Mouse (Mus musculus) layer of hippocampus, adult 9-11 months (tissue): Measurements from ENCODE around the gene Crb2.

Experiments used
- DNase-seq: peaks from one replicate; pipeline ENCODE4 v3.0.0; 2022

The Crb2 gene

GRCm38 (mm10) chr2:37767080-37767547 is 8.9 kb upstream of the Crb2 start:
- peak; percentile 67 for DNase-seq

DNA sequence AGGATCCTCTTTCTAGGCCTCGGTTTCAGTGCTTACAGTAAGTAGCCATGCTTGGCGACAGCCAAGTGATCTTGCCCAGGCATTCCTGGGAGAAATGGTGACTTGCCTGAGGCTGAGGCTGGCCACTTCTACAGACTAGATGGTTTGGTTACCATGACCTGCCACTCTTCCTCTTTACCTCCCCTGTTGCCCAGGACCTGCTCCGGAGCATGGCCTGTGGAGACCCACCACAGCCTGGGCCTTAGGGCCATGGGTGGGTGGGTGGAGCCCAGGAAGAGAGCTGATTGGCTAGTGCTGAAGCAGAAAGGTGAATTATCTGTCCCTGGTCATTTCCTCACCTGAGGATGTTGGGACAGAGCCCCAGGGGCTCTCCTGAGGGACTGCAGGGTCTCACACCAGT is 8.3 kb upstream of the Crb2 start:
- no peak for DNase-seq

GRCm38 (mm10) chr2:37768903-37769302 is 7.1 kb upstream of the Crb2 start:
- DNase-seq: peak; percentile 80

GRCm38 (mm10) chr2:37769793-37770192 is 6.3 kb upstream of the Crb2 start:
- DNase-seq: no peak

DNA sequence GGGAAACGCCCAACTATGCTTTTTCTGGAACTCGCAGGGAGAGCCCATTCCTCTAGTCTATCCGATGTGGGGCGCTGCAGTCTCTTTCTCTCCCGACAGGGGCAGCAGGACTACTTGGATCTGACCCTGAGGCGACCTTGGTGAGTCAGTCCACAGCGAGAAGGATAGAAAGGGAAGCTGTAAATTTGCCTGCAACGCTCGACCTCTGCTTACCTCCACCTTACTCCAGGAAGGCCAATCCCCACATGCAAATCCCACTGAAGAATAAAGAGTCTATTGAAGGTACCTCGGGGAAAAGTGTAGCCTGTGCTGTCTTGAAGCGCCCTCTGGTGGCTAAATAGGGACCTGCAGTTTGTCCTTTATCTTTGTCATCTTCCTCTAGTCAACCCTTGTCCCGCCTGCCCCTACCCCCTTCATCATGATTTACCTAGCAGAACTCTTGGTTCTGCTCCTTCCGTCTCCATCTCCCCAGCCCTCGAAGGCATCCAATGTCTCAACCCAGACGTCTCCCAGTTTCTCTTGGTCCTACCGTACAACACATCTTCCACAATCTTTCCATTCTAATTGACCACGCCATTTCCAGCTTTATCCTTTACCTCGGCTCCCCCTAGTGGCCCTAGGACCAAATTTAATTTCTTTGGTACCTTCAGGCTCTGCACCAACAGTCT is 4.3 kb upstream of the Crb2 start:
- DNase-seq: peak; percentile 87

DNA sequence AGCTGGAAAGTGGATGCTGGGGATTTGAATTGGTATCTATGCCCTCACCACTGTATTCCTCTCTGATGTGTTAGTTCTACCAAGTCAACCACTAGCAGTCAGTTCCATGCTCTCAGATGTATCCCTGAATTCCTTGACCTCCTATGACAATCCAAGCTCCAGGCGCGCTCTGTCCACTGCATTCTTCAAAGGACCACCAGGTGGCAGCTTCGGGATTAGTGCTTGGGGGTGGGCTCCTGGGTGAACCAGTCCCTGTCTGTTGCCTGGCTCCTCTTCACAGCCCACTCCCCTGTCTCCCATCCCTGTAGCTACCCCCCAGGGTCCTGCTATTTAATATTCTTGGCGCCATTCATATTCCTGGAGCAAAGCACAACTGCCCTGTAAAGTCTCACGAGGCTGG is 1.5 kb upstream of the Crb2 start:
- no peak for DNase-seq

DNA sequence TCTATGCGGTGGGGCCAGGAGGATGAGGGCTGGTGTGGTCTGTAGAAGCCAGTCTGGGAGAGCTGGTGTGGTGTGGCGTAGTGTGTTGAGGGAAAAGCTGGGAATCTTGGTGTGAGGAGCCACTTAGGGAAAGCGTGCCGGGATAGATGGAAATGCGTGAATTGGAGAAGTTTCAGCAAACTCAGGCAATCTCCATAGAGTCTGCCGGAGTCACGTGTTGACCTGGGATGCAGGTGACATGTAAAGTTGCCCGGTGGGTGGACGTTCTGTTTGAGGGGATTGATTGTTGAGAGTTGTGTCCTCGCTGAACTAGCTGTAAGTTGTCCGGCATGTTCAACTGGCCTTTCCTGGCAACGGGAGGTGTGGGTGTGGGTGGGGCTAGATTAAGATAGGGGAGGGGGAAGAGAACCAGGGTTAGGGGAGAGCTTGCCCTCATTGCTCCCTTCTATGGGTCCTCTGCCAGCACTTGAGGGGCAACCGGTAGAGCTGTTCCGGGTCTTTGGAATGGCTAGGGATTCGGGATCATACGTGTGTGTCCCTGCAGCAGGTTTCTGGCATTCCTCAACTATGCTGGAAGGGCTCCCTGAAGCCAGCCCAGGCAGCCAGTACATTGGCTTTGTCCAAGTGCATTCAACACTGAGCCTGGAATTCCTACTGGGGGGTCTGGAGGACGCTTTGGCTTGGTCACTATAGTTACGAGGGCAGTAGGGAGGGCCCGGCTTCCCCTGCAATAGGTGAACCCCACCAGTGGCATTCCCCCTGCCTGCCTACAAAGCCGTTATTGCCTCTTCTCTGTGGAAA is 762 bp downstream of the Crb2 start:
- DNase-seq: no peak

DNA sequence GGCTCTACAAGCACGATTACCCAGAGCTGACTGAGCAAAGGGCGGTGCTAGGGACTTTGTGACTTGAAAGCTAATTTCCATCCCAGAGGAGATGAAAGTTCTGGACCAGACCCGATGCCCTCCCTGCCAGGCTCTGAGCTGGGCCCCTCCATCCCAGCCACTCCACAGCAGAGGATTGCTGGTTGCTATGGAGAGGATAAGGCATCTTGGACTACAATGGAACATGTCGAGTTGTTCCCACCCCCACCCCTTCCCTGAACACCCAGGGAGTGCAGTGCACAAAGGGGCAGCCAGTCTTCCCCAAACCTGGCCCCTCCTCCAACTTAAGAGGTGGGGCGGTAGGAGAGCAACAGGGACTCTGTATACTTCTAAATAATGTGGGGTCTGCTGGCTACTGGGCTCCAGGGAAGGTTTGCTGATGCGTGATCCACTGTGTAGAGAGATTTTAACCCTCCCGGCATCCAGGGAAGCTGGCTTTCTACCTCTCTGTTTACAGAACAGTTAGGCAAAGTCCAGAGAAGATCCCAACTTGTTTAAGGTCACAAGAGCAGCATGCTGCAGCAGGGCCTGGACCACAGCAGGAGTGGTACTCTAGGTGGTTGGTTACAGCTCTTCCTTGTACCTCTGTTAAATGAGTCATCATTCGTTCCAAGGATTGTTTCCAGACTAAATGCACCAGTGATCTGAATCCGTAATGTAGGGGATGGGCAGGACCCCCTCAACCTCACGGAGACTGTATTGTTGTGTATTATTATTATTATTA is 2.1 kb downstream of the Crb2 start:
- no peak for DNase-seq

DNA sequence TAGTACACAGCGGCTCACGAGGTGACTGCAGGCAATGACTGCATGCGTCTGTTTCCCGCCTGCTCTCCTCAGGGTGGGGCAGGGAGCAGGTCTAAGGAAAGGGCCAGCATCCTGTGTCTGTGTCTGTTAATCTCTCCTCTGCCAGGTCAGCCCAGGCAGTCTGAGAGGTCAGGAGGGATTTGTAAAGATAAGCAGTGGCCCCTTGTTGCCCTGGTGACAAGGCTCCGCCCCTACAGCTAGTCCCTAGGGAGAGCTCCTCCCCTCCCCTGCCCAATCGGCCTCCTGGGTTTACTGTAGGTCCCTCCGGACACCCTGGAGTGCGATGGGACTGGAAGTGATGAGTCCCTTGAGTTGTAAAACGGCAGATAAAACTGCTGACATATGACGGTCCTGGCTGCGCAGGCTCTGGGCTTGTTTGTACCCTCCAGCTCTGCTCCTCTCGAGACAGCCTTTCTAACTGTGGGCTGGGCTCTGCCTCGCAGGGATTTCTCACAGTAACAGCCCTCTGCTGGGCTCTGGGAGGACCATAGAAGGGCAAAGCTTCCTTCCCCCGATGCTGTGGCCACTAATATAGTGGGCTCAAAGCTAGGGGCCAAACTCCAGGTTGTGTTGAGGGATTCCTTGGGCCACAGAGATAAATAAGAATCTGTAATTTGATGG is 4.4 kb downstream of the Crb2 start:
- no peak for DNase-seq

DNA sequence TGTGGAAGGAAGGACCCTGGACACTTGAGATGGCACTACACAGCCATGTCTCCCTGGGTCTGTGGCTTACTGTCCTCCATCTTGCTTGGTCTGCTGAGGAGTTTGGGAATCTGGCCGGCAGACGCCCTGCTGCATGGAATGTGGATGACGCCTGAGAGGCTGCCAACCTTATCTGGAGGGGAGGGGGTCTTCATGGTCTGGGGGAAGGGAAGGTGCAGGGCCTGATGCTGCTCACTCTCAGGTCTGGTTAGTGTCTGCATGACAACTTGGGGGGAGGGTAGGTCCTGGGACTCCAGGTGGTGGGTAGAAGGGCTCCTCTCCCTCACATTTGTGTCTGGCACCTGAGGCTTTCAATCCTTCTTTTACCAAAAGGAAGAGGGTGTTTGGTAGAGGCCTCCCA is 5.4 kb downstream of the Crb2 start:
- DNase-seq: no peak

DNA sequence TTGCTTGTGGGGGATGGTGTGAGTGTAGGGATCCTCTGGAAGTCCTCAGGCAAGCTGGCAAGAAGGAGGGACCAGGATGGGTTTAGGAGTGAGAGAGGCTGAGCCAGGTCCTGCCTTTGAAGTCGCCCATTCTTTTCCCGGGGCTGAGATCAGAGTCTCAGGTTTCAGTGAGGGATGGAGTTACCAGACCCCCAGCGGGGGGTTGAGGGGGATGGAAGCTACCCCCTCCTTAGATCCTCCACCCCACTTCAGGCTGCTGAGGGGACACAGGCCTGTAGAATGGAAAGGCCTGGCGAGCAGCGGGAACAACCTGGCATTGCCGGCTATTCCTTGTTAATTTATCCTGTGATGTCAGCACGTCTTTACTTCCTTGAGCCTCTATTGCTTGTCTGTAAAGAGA is 6.0 kb downstream of the Crb2 start:
- no peak for DNase-seq

DNA sequence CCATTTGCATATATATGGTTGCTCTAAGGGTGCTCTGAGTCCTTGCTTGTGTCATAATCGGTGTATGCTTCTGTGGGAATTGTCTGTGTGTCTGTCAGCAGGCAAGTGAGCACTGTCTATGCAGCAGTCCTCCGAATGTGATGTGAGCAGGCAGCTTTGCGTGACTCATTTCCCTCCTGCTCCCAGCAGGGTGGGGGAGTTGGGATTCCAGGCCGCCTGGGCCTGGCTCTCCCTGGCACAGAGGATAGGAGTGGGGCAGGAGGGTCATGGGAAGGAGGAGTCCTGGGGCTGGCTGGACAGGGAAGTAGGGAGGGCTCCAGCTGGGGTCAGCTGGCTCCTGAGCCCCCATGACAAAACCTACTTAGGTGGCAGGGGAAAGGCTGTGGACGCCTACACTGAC is 8.4 kb downstream of the Crb2 start:
- peak; percentile 50 for DNase-seq

DNA sequence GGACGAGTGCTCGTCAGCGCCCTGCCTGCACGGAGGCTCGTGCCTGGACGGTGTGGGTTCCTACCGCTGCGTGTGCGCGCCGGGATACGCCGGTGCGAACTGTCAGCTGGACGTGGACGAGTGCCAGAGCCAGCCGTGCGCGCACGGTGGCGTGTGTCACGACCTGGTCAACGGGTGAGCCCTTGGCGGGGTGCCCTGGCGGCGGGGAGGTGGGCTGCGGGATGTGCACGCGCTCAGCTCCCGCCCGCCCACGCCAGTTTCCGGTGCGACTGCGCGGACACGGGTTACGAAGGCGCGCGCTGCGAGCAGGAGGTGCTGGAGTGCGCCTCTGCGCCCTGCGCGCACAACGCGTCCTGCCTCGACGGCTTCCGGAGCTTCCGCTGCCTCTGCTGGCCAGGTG is 10.4 kb downstream of the Crb2 start:
- DNase-seq: no peak

- DNase-seq: no peak
Observed at GRCm38 (mm10) chr2:37788176-37788962, 12.3 kb downstream of the Crb2 start.

GRCm38 (mm10) chr2:37789029-37789428 is 13.0 kb downstream of the Crb2 start:
- DNase-seq: no peak

- no peak for DNase-seq
Observed at GRCm38 (mm10) chr2:37789995-37790394, 13.9 kb downstream of the Crb2 start.

DNA sequence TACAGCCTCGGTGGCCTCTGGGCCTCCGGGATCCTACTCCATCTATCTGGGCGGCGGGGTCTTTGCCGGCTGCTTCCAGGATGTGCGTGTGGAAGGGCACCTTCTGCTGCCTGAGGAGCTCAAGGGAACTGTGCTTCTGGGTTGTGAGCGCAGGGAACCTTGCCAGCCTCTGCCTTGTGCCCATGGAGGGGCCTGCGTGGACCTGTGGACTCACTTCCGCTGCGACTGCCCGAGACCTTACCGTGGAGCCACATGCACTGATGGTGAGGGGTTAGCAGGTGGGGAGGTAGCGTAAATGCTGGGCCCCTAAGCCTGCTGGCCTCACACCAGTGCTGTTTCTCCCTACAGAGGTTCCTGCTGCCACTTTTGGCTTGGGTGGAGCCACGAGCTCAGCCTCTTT is 14.7 kb downstream of the Crb2 start:
- no peak for DNase-seq

DNA sequence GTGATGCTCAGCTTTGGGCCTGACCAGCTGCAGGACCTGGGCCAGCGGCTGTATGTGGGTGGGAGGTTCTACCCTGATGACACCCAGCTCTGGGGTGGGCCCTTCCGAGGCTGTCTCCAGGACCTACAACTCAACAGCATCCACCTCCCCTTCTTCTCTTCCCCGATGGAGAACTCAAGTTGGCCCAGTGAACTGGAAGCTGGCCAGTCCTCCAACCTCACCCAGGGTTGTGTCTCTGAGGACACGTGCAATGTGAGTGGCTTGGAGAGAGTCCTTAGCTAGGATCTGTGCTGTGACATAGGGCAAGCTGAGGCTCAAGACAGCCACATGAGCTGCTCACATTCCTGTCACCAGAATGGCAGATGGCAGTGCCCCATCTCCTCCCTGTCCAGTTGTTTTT is 15.3 kb downstream of the Crb2 start:
- no peak for DNase-seq

GRCm38 (mm10) chr2:37796021-37796420 is 20.0 kb downstream of the Crb2 start:
- no peak for DNase-seq

DNA sequence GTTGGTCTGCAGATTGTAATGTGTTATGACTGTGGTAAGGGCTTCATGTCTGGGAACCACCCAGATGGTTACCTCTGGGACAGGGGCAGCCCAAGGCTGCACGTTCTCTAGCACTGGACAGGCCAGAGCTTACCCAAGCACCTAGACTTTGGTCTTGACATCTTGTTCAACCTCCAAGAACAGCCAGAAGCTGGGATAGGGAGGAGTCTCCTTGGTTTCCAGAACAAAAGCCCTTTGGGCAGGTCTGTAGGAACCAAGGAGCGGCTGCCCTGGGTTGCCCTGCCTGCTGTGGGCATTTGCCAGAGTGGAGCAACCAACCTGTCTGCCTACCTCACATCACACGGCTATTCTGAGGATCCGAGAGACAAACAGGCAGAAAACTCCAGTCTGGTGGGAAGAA is 21.0 kb downstream of the Crb2 start:
- DNase-seq: no peak

- DNase-seq: no peak
Observed at GRCm38 (mm10) chr2:37799137-37799536, 23.1 kb downstream of the Crb2 start.

DNA sequence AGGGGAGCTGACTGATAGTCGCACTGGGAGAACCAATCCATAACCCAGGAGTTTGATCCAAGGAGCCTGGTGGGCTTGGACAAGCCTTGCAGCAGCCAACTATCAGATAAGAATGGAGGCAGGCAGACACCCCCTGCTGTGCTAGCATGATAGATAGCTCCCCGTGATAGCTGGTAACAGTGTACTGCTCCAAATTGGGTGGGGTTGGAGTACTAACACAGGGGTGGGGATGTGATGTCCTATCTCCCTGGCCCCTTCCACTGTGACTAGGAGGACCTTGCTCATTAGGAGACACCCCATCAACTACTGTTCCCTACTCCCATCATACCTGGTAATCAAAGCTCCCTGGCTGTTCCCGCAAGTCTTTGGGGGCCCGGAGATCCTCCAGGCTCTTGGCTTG is 25.6 kb downstream of the Crb2 start:
- DNase-seq: no peak
